Mouse (Mus musculus): ENCODE data around the gene Ltbp2. TPM values are rescaled to one million over a fixed set of nuclear protein-coding genes. Genes with fewer than 3 reads are reported as not detected.

The Ltbp2 gene
- polyA plus RNA-seq, 2 experiments = 5.2 to 12.3 TPM

DNA sequence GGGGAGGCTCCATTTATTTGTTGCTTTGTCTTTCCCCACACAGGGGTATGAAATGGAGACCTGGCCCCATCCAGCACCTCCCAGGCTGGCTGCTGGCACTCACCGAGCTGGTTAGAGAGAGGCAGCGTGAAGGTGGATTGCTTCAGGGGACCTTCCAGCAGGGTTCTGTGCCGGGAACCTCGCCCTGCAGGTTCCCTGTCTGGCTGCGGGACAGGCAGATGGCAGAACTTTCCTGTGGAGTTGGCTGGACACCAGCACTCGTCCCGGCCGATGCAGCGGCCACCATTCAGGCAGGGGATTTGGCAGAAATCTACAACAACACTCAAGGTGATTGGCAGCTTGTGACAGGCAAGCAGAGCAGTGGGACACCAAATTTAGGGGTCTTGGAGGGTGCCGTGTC lies 46.4 kb downstream of the Ltbp2 start:
- ATAC-seq (ENCODE audit: low FRiP score, low read depth) (no peak), DNase-seq (ENCODE audit: low spot score) (no peak)
- no peaks in the 10 kb centered on the region for H3K9me3 ChIP-seq (ENCODE audit: control insufficient read depth, low read length)
- H3K9ac ChIP-seq (ENCODE audit: low read depth, low read length, severe bottlenecking) = no peak overlapping the region
- WGBS = 73% methylated on average over 10 of the region's 10 CpGs
- H3K27me3 ChIP-seq (ENCODE audit: control insufficient read depth, insufficient read depth, low read length) = no peaks in the 10 kb centered on the region
- H3K27ac ChIP-seq (replicated peaks; ENCODE audit: low read depth, low read length) = no peak overlapping the region
- H3K4me2 ChIP-seq (replicated peaks; ENCODE audit: low read depth, low read length, severe bottlenecking) = no peak overlapping the region
- no peak overlapping the region for H3K4me3 ChIP-seq (replicated peaks; ENCODE audit: low read length)
- no peak for TF ChIP-seq POLR2A (IDR thresholded peaks at IDR 0.05; ENCODE audit: borderline replicate concordance, extremely low read depth, insufficient read depth, insufficient read length)
- H3K36me3 ChIP-seq (ENCODE audit: control insufficient read depth, insufficient read depth, low read length) = no peaks in the 10 kb centered on the region
- 0 out of 2 replicates have a peak, but pooled peaks cover 7% of the 10 kb centered on the region for H3K4me1 ChIP-seq (ENCODE audit: control insufficient read depth, insufficient read depth, low read length)

DNA sequence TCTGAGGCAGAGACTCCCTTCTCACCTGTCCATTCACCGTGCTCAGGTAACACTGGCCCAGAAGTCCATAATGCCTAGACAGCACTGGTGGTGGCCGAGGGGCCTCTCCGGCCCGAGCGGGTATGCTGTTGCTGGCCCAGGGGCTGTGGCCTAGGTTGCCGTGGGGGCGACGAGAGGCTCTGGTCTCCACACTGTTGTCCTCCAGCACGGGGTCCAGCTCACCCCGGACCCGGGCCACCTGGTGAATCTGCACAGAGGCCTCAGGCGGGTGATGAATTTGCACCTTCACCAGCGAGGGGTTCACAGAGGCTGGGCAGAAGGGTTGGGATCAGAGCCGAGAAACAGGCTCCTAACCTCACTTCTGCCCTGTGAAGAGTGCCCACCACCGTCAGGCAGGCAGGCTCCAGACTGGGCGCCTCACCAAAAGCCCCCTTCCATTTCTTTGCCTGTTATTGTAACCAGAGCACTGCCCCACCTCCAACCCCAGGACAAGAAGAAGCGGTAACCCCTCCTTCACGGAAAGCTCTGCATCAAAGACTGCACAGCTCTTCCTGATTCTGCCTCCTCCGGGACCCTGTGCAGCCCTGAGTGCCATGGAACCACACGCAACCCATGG lies 47.1 kb downstream of the Ltbp2 start:
- ATAC-seq (ENCODE audit: low FRiP score, low read depth) (no peak), DNase-seq (ENCODE audit: low spot score) (no peak)
- no peaks in the 10 kb centered on the region for H3K36me3 ChIP-seq (ENCODE audit: control insufficient read depth, insufficient read depth, low read length)
- TF ChIP-seq POLR2A (IDR thresholded peaks at IDR 0.05; ENCODE audit: borderline replicate concordance, extremely low read depth, insufficient read depth, insufficient read length) = no peak
- H3K27me3 ChIP-seq (ENCODE audit: control insufficient read depth, insufficient read depth, low read length) = no peaks in the 10 kb centered on the region
- no peaks in the 10 kb centered on the region for H3K9me3 ChIP-seq (ENCODE audit: control insufficient read depth, low read length)
- no peak overlapping the region for H3K27ac ChIP-seq (replicated peaks; ENCODE audit: low read depth, low read length)
- no peak overlapping the region for H3K4me2 ChIP-seq (replicated peaks; ENCODE audit: low read depth, low read length, severe bottlenecking)
- no peak overlapping the region for H3K4me3 ChIP-seq (replicated peaks; ENCODE audit: low read length)
- no peak overlapping the region for H3K9ac ChIP-seq (ENCODE audit: low read depth, low read length, severe bottlenecking)
- 0 out of 2 replicates have a peak, but pooled peaks cover 7% of the 10 kb centered on the region for H3K4me1 ChIP-seq (ENCODE audit: control insufficient read depth, insufficient read depth, low read length)
- WGBS = 79% methylated on average over 19 of the region's 20 CpGs

DNA sequence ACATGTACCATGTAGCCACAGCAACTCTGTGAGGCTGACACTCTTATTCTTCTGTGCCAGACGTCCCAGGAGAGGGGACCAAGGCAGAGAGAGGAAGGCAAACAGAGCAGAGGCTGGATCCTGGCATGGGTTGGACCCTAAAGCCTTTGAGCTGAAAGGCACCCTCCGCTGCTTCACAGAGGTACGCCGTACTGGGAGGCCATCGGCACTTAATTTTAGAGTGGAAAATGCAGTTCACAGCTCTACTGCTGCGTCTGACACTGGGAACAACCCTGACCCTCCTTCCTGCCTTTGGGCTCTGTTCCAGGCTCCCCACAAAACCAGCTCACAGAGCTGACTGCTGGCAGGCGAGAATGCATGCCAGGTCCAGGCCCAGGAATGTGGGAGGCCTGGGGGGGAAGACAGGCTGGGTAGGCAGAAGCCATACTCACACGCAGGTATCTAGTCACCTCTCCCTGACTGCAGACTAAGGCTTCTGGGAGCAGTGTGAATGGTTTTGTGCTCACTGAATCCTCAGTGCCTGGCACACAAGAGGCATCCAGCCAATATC lies 48.9 kb downstream of the Ltbp2 start:
- 0 out of 2 replicates have a peak, but pooled peaks cover 7% of the 10 kb centered on the region for H3K4me1 ChIP-seq (ENCODE audit: control insufficient read depth, insufficient read depth, low read length)
- H3K27ac ChIP-seq (replicated peaks; ENCODE audit: low read depth, low read length) = no peak overlapping the region
- no peak overlapping the region for H3K9ac ChIP-seq (ENCODE audit: low read depth, low read length, severe bottlenecking)
- H3K27me3 ChIP-seq (ENCODE audit: control insufficient read depth, insufficient read depth, low read length) = no peaks in the 10 kb centered on the region
- H3K4me3 ChIP-seq (replicated peaks; ENCODE audit: low read length) = no peak overlapping the region
- DNase-seq (ENCODE audit: low spot score) (no peak), ATAC-seq (ENCODE audit: low FRiP score, low read depth) (no peak)
- H3K36me3 ChIP-seq (ENCODE audit: control insufficient read depth, insufficient read depth, low read length) = no peaks in the 10 kb centered on the region
- no peak for TF ChIP-seq POLR2A (IDR thresholded peaks at IDR 0.05; ENCODE audit: borderline replicate concordance, extremely low read depth, insufficient read depth, insufficient read length)
- WGBS = 36% methylated on average over 8 of the region's 8 CpGs
- no peaks in the 10 kb centered on the region for H3K9me3 ChIP-seq (ENCODE audit: control insufficient read depth, low read length)
- H3K4me2 ChIP-seq (replicated peaks; ENCODE audit: low read depth, low read length, severe bottlenecking) = no peak overlapping the region

DNA sequence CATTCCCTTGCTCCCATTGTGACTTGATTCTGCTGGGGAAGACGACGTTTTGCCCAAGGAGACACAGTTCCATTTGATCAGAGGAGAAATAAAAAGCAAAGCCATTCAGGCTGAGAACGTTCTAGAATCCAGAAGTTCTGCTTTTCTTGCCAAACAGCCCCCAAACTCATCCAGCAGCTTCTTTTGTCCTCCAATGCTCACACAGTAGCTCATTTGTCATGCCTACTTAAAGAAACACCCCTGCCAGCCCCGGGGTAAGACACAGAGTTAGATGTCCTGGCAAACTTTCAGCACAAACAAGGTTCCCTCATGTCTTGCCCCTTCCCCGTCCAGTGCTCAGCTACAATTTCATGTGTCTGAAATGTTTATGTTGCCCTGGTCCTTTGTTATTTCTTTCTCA lies 52.1 kb downstream of the Ltbp2 start:
- Histone ChIP-seq H3K27ac (replicated peaks; ENCODE audit: low read depth, low read length) (no peak overlapping the region), H3K9me3 (ENCODE audit: control insufficient read depth, low read length) (no peaks in the 10 kb centered on the region), H3K27me3 (ENCODE audit: control insufficient read depth, insufficient read depth, low read length) (no peaks in the 10 kb centered on the region), H3K4me2 (replicated peaks; ENCODE audit: low read depth, low read length, severe bottlenecking) (no peak overlapping the region), H3K4me3 (replicated peaks; ENCODE audit: low read length) (no peak overlapping the region), H3K4me1 (ENCODE audit: control insufficient read depth, insufficient read depth, low read length) (0 out of 2 replicates have a peak, but pooled peaks cover 7% of the 10 kb centered on the region), H3K36me3 (ENCODE audit: control insufficient read depth, insufficient read depth, low read length) (no peaks in the 10 kb centered on the region), H3K9ac (ENCODE audit: low read depth, low read length, severe bottlenecking) (no peak overlapping the region)
- no peak for TF ChIP-seq POLR2A (IDR thresholded peaks at IDR 0.05; ENCODE audit: borderline replicate concordance, extremely low read depth, insufficient read depth, insufficient read length)
- ATAC-seq (ENCODE audit: low FRiP score, low read depth) (no peak), DNase-seq (ENCODE audit: low spot score) (no peak)
- WGBS = 63% methylated on average over 5 of the region's 5 CpGs

DNA sequence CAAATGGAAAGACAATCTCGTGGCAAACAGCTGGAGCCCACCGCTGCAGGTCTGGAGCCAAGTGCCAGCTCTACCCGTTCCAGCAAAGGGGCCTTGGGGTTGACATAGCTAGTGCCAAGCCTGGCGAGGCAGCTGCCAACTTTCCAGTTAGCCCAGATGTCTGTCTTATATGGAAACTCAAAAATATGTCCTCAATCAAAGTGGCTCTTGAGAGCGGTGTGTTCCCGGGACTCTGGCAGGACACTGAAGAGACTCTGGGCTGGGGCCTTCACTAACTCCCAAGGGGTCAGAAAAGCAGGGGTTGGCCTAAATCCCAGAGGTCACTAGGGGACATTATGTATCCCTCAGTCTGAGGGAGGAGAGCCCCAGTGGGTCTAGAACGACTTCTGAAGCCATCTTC lies 52.7 kb downstream of the Ltbp2 start:
- no peaks in the 10 kb centered on the region for H3K36me3 ChIP-seq (ENCODE audit: control insufficient read depth, insufficient read depth, low read length)
- DNase-seq (ENCODE audit: low spot score) (peak; percentile 67), ATAC-seq (ENCODE audit: low FRiP score, low read depth) (no peak)
- whole genome bisulfite sequencing = 71% methylated on average over 7 of the region's 7 CpGs
- 0 out of 2 replicates have a peak, but pooled peaks cover 7% of the 10 kb centered on the region for H3K4me1 ChIP-seq (ENCODE audit: control insufficient read depth, insufficient read depth, low read length)
- H3K4me2 ChIP-seq (replicated peaks; ENCODE audit: low read depth, low read length, severe bottlenecking) = no peak overlapping the region
- no peak overlapping the region for H3K4me3 ChIP-seq (replicated peaks; ENCODE audit: low read length)
- H3K9ac ChIP-seq (ENCODE audit: low read depth, low read length, severe bottlenecking) = no peak overlapping the region
- TF ChIP-seq POLR2A (IDR thresholded peaks at IDR 0.05; ENCODE audit: borderline replicate concordance, extremely low read depth, insufficient read depth, insufficient read length) = no peak
- no peak overlapping the region for H3K27ac ChIP-seq (replicated peaks; ENCODE audit: low read depth, low read length)
- H3K27me3 ChIP-seq (ENCODE audit: control insufficient read depth, insufficient read depth, low read length) = no peaks in the 10 kb centered on the region
- no peaks in the 10 kb centered on the region for H3K9me3 ChIP-seq (ENCODE audit: control insufficient read depth, low read length)
